Mouse (Mus musculus): Measurements from ENCODE around the gene Lamtor5.
"Not testable (repeated sequence)": the region's sequence is repeated elsewhere in the genome, so short reads cannot be mapped to it uniquely, and the experiment has no call there.

Lamtor5 gene

DNA sequence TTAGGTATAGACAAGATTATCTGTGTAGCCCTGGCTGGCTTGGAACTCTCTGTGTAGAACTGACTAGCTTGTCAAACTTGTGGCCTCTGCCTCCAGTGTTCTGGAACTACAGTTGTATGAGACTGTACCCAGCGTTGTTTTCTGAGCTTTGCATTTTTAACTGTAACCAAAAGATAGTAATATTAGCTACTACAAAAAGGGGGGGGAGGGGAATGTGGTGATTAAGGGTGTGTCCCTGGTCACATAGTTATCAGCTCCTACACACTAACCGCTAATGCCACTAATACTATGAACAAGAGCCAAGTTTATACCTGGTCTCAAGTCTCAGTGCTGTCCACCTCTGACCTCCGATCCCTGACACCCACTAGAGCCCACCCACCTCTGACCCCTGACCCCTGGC is 6.2 kb upstream of the Lamtor5 start:
- DNase-seq (ENCODE audit: low read depth, low spot score), result no peak

DNA sequence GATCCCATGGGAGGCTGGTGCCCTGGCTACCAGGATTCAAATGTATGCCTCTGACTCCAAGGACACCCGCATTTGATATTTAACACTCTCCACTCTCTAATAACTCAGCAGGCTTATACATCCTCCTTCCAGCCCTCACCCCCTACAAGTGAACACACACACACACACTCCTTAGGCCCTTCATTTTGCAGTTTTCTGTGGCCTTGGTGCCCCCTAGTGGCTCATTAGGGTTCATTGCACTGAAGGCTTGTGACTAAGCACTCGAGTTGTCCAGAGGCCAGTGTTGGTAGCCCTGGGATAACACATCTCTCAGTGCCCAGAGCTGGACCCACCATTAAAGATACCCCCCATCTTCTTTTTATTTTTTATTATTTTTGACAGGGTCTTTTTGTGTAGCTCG is 4.8 kb upstream of the Lamtor5 start:
- peak; percentile 36 for DNase-seq (ENCODE audit: low read depth, low spot score)

DNA sequence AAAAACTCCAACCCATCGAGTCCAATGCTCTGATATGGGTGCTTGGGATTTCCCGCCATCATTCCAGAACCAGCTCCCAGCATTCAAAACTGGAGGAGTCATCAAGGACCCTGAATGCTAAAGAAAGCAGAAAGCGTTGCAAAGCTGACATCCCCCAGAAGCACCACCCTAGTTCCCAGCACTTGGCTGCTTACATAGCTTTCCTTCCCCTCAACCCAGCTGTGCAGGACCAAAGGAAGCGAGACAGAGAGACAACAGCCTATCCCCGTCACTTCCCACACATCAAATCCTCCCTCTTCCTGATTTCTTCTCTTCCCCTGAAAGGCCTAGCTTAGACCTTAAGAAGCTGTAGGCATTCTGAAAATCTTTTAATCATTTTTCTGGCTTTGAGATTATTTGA is 3.3 kb upstream of the Lamtor5 start:
- DNase-seq (ENCODE audit: low read depth, low spot score), result no peak

DNA sequence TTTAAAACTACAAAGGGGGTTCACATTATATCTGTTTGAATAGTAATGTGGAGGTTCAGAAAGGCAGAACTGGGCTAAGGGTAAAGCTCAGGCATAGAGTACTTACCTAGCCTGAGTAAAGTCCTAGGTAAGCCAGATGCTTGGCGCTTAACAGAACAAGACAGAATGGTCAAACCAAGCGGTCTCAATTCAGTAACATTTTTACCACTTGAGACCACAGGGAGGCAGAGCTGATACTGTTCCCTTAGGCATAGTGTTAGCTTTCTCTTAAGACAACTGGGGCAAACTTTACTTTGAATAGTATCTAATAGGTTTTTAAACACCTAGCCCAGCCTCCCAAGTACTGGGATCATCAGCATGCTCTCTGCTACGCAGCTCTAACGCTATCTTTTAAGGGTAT is 2.7 kb upstream of the Lamtor5 start:
- DNase-seq (ENCODE audit: low read depth, low spot score), result no peak

DNA sequence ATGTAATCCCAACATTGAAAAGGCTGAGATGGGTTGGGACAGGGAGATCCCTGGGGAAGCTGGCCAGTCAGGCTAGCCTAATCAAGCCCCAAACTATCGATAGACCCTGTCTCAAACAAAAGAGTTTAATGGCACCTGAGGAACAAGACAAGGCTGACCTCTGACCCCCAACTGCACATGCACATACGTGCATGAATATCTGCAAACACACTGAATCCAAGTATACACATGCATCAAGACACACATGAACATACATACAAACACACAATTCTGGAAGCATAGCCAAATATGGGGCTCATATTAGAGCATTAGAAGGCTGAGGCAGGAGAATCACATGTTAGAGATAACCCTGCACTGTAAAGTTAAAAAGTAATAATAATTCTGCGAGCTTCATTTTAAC is 2.0 kb upstream of the Lamtor5 start:
- DNase-seq (ENCODE audit: low read depth, low spot score), result no peak

DNA sequence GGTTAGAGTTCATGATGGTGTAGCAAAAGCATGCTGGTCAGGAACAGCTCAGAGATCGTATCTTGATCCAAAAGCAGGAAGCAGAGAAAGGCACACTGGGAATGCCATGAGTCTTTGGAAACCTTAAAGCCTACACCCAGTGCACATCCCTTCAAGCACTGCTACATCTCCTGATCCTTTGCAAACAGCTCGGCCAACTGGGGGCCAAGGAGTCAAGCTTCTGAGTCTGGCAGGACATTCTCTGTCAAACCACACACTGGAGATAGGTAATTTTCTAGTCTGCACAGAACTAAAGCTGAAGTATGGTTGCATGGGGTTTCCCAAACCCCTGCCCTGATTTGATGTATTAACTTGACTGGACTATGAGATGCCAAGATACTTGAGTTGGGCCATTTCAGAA is 7.5 kb downstream of the Lamtor5 start:
- DNase-seq (ENCODE audit: low read depth, low spot score), result no peak

DNA sequence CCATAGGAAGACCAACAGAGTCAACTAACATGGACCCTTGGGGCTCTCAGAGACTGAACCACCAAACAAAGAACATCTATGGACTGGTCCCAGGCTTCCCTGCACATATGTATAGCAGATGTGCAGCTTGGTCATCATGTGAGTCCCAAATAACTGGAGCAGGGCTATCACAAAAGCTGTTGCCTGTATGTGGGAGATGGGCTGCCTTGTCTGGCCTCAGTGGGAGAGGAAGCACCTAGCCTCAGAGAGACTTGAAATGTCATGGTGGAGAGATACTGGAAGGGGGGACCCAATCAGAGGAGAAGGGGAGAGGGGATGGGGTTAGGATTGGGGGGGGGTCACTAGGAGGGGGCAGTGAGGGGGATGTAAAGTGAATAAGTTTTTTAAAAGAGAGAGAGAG is 8.7 kb downstream of the Lamtor5 start:
- no peak for DNase-seq (ENCODE audit: low read depth, low spot score)

DNA sequence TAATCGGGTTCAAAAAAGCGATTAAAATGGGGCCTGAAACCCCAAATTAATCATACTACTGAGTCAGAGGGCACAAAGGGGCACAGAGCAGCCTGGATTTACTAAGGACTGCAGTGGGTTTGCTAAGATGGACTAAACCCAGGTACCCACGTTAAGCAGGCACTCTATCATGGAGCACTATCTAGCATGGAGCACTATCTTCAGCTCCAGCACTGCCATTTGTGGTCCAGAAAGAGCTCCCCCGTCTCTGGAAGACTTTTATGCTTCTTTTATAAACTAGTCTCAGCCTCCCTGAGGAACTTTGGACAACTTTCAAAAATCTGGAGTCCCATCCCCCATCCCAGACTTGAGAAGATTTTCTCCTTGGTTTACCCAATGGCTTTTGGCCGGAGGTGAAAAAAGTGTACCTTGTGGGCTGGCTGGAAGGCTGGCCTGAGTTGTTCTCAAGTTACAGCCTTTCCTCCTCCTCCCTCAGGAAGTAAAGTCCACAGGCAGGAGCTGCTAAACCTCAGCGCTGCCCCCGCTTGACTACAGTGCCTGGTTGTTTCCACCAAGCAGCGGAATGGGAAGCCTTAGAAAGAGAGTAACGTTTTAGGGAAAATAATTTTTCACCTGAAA is 12.2 kb downstream of the Lamtor5 start, which contains the start of gene Slc16a4:
Gene Slc16a4 (plus strand): TSS at position 467 of the 618 bp plus-strand sequence.
- DNase-seq (ENCODE audit: low read depth, low spot score), result no peak

DNA sequence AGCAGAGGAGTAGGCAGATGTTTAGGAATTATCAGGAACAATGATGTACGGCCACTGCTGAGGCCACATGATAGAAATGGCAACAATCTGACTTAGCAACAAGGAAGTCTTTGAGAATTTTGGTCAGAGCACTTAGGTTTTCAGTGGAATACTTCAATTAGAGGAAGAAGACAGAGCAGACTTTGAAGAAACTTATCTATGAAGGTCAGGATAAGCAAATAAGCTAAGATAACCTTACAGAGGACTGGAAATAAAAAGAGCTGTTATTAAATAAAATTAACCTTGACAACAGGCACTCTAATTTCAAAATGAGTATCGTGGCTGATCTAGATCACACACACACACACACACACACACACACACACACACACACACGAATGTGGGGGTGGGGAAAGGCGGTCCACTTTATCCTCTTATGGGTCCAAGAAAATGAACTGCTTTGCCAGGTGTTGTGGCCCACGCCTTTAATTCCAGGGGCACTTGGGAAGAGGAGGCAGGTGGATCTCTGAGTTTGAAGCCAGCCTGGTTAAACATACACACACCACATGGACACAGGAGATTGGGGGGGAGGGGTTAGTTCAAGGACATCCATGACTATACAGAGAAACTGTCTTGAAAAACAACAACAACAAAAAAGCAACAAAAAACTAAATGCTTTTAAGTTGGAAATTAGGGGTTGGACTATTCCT is 17.2 kb downstream of the Lamtor5 start:
- no peak for DNase-seq (ENCODE audit: low read depth, low spot score)

DNA sequence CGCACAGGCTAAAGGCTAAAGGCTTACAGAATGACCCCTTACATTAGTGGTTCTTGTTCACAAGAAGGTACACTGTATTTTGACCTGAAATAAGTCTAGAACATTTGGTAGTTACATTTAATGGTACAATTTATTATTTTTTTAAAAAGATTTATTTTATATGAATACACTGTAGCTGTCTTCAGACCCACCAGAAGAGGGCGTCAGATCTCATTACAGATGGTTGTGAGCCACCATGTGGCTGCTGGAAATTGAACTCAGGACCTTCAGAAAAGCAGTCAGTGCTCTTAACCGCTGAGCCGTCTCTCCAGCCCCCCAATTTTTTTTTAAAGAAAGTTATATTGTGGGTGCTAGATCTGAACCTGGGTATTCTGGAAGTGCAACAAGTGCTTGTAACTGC is 18.3 kb downstream of the Lamtor5 start:
- DNase-seq (ENCODE audit: low read depth, low spot score), result not testable (repeated sequence)

DNA sequence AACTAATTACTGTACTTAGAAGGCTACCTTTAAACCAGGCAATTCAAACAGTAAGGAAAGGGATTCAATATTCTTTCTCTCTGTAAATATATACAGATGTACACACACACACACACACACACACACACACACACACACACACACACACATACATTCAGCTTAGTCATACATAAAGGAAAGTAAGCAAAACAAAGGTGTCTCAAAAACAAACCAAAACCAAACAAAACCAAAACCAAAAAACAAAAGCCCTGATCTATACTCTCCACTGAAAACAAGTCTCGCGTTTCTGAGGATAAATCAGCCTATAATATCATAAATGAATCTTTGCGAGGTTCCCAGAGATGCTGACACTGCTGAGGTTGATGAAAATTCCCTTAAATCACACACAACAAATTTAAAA is 38.7 kb downstream of the Lamtor5 start:
- no peak for DNase-seq (ENCODE audit: low read depth, low spot score)

DNA sequence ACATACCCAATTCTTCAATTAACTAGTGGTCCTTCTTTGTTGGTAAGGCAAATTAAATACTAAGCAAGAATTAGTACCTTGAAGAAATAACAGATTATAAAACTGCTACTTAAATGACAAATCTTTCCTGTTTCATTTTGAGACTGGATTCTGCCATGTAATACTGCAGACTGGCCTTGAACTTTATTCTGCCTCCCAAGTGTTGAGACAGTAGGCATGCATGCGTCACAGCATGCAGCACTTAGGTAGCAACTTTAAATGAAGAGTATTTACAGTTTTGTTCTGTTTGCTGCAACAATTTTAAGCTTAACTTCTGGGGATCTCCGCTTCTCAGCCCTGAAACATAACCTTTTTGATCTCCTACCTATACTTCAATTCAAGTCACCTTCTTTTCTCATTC is 42.5 kb downstream of the Lamtor5 start:
- DNase-seq (ENCODE audit: low read depth, low spot score), result no peak

DNA sequence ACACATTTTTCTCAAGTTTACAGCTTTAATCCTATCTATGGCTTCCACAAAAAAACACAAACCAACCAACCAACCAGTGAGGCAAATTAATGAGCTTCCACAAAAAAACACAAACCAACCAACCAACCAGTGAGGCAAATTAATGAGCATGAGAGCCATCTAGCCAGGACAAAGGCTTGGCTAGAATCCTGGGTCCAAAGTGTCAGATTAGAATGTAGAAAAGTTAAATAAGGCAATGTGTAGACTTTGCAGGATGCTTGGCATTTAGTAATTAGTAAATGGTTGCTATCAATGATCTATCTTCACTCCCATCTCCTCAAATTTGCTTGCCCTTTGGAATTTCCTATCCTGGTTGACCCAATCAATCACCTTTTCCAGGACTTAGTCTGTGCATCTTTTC is 43.1 kb downstream of the Lamtor5 start:
- DNase-seq (ENCODE audit: low read depth, low spot score), result no peak

DNA sequence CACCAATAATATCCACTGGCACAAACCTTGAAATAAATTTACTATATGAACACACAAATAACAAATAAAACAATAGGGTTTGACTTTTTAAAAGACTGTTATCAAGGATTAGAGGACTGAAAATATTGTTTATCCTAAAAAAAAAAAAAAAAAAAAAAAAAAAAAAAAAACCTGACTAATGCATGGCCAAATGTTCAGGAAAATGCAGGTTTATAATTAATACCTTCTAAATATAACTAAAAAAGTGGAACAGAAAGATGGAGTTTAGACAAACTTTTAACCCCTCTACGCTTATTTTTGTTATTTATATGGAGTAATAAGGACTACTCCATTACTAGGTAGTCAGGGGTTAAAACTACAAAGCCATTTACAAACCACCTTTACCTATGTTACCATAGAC is 47.8 kb downstream of the Lamtor5 start:
- DNase-seq (ENCODE audit: low read depth, low spot score), result no peak

DNA sequence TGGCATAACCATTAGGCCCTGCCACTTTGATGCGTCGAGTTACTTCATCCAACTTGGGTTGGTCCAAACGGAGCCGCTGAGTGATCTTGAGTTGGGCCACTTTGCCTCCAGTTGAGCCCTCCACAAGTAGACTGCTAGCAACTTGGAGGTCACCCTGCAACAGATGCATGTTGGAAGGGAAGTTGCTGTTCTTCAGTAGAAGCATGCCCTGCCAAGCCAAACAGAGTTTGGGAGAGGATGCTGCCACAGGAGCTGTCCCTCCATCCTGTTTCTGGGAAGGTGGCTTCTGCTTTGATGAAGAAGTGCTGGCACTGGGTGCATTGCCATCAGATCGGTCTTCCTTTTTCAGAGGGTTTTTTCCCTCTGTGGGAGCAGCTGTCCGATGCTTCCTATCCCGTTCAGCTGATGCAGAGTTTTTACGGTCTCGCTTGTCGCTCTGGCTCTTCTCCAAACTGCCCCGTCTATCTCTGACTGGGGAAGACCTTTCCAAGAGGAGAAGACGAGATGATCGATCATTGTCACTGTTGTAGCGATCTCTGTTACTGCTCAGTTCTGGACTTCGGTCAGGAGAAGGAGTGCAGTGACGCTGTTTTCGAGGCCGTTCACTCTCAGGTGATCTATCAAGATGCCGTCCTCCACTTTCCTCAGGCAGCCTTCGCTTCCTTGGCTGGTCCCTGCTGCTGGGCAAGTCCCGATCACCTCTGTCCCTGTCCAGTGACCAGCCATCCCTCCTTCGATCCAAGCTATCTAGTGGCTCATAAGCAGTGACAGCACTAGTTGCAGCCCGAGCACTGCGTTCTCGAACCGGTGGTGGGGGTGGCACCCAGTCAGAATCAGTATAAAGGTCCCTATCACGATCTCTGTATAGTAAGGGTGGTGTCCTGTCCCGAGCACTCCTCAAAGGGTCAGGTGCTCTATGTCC is 52.1 kb downstream of the Lamtor5 start:
- no peak for DNase-seq (ENCODE audit: low read depth, low spot score)

DNA sequence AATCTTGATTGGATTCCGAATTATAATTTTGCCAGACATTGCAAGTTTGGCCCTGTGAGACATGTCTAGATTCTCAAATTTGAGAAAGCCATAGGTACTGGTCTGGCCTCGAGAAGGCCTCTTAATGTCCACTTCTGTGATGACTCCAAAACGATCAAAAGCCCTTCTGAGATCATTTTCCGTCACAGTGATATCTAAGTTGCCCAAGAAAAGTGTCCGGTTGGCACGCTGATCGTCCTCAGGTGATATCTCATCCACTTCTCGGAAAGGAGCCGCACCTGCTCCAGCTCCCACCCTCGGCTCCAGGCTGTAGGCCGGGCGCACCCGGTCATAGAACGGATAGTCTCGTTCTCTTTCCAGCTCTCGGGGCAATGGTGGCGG is 53.1 kb downstream of the Lamtor5 start:
- DNase-seq (ENCODE audit: low read depth, low spot score), result no peak

DNA sequence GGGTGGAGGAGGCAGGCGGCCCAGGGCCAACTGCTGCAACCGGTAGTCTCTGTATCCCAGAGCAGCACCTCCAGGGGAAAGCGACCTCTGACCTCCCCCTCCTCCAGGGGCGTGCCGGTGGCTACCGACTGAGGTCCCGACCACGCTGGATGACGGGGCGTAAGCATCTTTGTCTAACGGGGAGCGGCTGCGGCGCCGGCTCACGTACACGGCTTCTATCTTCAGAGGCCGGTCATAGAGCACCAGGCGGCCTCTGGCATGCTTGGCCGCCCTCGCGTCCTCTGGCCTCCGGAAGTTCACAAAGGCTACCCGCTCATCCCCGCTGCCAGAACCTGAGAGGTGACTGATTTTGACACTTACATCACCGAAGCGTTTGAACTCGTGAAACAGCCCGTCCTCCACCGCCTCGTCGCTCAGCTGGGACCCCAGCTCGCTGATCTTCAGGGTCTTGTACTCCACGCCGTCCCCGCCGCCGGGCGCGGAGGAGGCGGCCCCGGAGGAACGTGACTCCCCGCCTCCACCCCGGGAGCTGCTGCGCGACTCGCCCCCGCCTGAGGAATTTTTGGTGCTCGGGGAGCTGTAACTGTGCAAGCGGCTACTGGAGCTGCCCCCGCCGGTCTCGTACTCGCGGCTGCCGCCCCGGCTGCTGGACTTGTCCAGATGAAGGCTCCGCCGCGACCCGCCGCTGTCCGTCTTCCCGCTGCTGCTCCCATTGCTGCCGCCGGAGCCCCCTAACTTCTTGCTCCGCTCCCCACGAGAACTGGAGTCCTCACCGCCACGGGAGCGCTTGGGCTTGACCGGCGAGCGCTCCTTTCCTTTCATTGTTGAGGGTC is 53.7 kb downstream of the Lamtor5 start:
- DNase-seq (ENCODE audit: low read depth, low spot score), result peak; percentile 32

DNA sequence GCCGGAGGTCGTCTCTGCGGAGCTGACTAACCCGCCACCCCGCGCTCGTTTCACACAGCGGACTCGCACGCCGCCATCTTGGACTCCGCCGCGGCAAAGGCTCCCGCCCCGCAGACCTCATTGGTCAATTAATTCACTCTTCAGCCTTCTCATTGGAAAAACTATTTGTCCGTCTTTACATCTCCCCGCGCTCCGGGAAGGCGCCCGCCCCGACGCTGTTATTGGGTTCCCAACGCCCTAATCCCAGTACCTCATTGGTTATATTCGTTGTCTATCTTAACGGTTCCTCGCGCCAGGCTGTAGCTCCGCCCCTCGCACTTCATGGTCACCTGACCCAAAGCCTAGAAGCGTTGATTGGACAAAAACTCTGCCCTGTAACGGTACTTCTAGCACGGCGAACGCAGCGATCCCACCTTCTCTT is 54.3 kb downstream of the Lamtor5 start:
- DNase-seq (ENCODE audit: low read depth, low spot score), result peak; percentile 100
